Mouse (Mus musculus) spleen, postnatal 10 days (tissue): Measurements from ENCODE around the gene Meis2.

Source experiments
- DNase-seq, 2 experiments: peaks; one replicate each; pipeline ENCODE4 v3.0.0; 2021 to 2022; ENCODE audit warnings: low spot score in 2 of 2

Gene Meis2

GRCm38 (mm10) chr2:116049710-116050109, 15.9 kb downstream of the Meis2 start:
- no peak for DNase-seq

GRCm38 (mm10) chr2:116047365-116047764, 18.3 kb downstream of the Meis2 start:
- no peak for DNase-seq

- DNase-seq, result no peak
Measured at GRCm38 (mm10) chr2:116045048-116045447, 20.6 kb downstream of the Meis2 start.

GRCm38 (mm10) chr2:116042934-116043698, 22.5 kb downstream of the Meis2 start:
- DNase-seq, result no peak

GRCm38 (mm10) chr2:116042447-116042846, 23.2 kb downstream of the Meis2 start:
- no peak for DNase-seq

- DNase-seq, result no peak
Measured at GRCm38 (mm10) chr2:116041683-116042262, 23.9 kb downstream of the Meis2 start.

GRCm38 (mm10) chr2:116035345-116035744, 30.3 kb downstream of the Meis2 start:
- DNase-seq, result no peak

- DNase-seq, result no peak
Measured at GRCm38 (mm10) chr2:116028127-116028526, 37.5 kb downstream of the Meis2 start.

GRCm38 (mm10) chr2:116022876-116023275, 42.8 kb downstream of the Meis2 start:
- no peak for DNase-seq

- no peak for DNase-seq
Measured at GRCm38 (mm10) chr2:116021931-116022330, 43.7 kb downstream of the Meis2 start.

GRCm38 (mm10) chr2:116021046-116021445, 44.6 kb downstream of the Meis2 start:
- DNase-seq, result no peak

GRCm38 (mm10) chr2:116020451-116020951, 45.1 kb downstream of the Meis2 start:
- DNase-seq, result no peak

- DNase-seq, result no peak
Measured at GRCm38 (mm10) chr2:116019959-116020358, 45.7 kb downstream of the Meis2 start.

- no peak for DNase-seq
Measured at GRCm38 (mm10) chr2:116019466-116019794, 46.2 kb downstream of the Meis2 start.

GRCm38 (mm10) chr2:116018781-116019465, 46.7 kb downstream of the Meis2 start:
- no peak for DNase-seq

GRCm38 (mm10) chr2:116015520-116015919, 50.1 kb downstream of the Meis2 start:
- DNase-seq, result no peak

GRCm38 (mm10) chr2:116010469-116010868, 55.2 kb downstream of the Meis2 start:
- no peak for DNase-seq

- no peak for DNase-seq
Measured at GRCm38 (mm10) chr2:116010061-116010460, 55.6 kb downstream of the Meis2 start.

- no peak for DNase-seq
Measured at GRCm38 (mm10) chr2:116009097-116009970, 56.3 kb downstream of the Meis2 start.

- DNase-seq, result no peak
Measured at GRCm38 (mm10) chr2:116002354-116002753, 63.3 kb downstream of the Meis2 start.

- DNase-seq, result no peak
Measured at GRCm38 (mm10) chr2:116001352-116002138, 64.1 kb downstream of the Meis2 start.
